Mouse (Mus musculus): ENCODE data around the gene Hsf4. TPM values are rescaled to one million over a fixed set of nuclear protein-coding genes. Genes with fewer than 3 reads are reported as not detected.

The Hsf4 gene
- total and polyA plus RNA-seq, 2 experiments from 2014 or later, result 0.30 to 0.90 TPM

GRCm38 (mm10) chr8:105292471-105292870 is 22.9 kb downstream of the Hsf4 start:
- no peak overlapping the region for H3K9ac ChIP-seq
- no peak for TF ChIP-seq CTCF (IDR thresholded peaks at IDR 0.05; ENCODE audit: low read depth)
- no peaks in the 10 kb centered on the region for H3K9me3 ChIP-seq (ENCODE audit: low read length)
- peaks cover 17% of the 10 kb centered on the region for H3K4me1 ChIP-seq (ENCODE audit: insufficient read depth)
- ATAC-seq (no peak), DNase-seq (no peak)
- H3K27me3 ChIP-seq (ENCODE audit: insufficient read depth, low read length), result no peaks in the 10 kb centered on the region
- H3K36me3 ChIP-seq (ENCODE audit: insufficient read depth), result no peaks in the 10 kb centered on the region
- WGBS, result 87% methylated on average over 7 of the region's 7 CpGs
- no peak overlapping the region for H3K4me2 ChIP-seq (ENCODE audit: low read depth)
- H3K27ac ChIP-seq (ENCODE audit: low read depth, low read length), result no peak overlapping the region
- H3K4me3 ChIP-seq (ENCODE audit: low read depth, low read length), result no peak overlapping the region

- Histone ChIP-seq H3K27ac (ENCODE audit: low read depth, low read length) (no peak overlapping the region), H3K36me3 (ENCODE audit: insufficient read depth) (no peaks in the 10 kb centered on the region), H3K27me3 (ENCODE audit: insufficient read depth, low read length) (no peaks in the 10 kb centered on the region), H3K9me3 (ENCODE audit: low read length) (no peaks in the 10 kb centered on the region), H3K4me3 (ENCODE audit: low read depth, low read length) (no peak overlapping the region), H3K4me1 (ENCODE audit: insufficient read depth) (peaks cover 16% of the 10 kb centered on the region), H3K4me2 (ENCODE audit: low read depth) (no peak overlapping the region), H3K9ac (no peak overlapping the region)
- DNase-seq (no peak), ATAC-seq (no peak)
- TF ChIP-seq CTCF (IDR thresholded peaks at IDR 0.05; ENCODE audit: low read depth), result no peak
- WGBS, result 74% methylated on average over 19 of the region's 19 CpGs
These were observed 23.8 kb downstream of the Hsf4 start for GRCm38 (mm10) chr8:105293405-105293804.

- Histone ChIP-seq H3K9ac (no peak overlapping the region), H3K27me3 (ENCODE audit: insufficient read depth, low read length) (no peaks in the 10 kb centered on the region), H3K4me2 (ENCODE audit: low read depth) (no peak overlapping the region), H3K4me3 (ENCODE audit: low read depth, low read length) (no peak overlapping the region), H3K4me1 (ENCODE audit: insufficient read depth) (peaks cover 22% of the 10 kb centered on the region), H3K27ac (ENCODE audit: low read depth, low read length) (no peak overlapping the region), H3K36me3 (ENCODE audit: insufficient read depth) (peaks cover under 1% of the 10 kb centered on the region), H3K9me3 (ENCODE audit: low read length) (no peaks in the 10 kb centered on the region)
- no peak for TF ChIP-seq CTCF (IDR thresholded peaks at IDR 0.05; ENCODE audit: low read depth)
- ATAC-seq (no peak), DNase-seq (no peak)
- 61% methylated on average over 9 of the region's 9 CpGs for WGBS
These were observed 25.2 kb downstream of the Hsf4 start for GRCm38 (mm10) chr8:105294776-105295175.

GRCm38 (mm10) chr8:105295256-105295655 is 25.7 kb downstream of the Hsf4 start:
- Histone ChIP-seq H3K9ac (no peak overlapping the region), H3K4me2 (ENCODE audit: low read depth) (no peak overlapping the region), H3K4me3 (ENCODE audit: low read depth, low read length) (no peak overlapping the region), H3K9me3 (ENCODE audit: low read length) (no peaks in the 10 kb centered on the region), H3K36me3 (ENCODE audit: insufficient read depth) (peaks cover 5% of the 10 kb centered on the region), H3K4me1 (ENCODE audit: insufficient read depth) (peaks cover 19% of the 10 kb centered on the region), H3K27me3 (ENCODE audit: insufficient read depth, low read length) (no peaks in the 10 kb centered on the region), H3K27ac (ENCODE audit: low read depth, low read length) (no peak overlapping the region)
- ATAC-seq (no peak), DNase-seq (no peak)
- no peak for TF ChIP-seq CTCF (IDR thresholded peaks at IDR 0.05; ENCODE audit: low read depth)
- WGBS, result 72% methylated on average over 11 of the region's 11 CpGs

DNA sequence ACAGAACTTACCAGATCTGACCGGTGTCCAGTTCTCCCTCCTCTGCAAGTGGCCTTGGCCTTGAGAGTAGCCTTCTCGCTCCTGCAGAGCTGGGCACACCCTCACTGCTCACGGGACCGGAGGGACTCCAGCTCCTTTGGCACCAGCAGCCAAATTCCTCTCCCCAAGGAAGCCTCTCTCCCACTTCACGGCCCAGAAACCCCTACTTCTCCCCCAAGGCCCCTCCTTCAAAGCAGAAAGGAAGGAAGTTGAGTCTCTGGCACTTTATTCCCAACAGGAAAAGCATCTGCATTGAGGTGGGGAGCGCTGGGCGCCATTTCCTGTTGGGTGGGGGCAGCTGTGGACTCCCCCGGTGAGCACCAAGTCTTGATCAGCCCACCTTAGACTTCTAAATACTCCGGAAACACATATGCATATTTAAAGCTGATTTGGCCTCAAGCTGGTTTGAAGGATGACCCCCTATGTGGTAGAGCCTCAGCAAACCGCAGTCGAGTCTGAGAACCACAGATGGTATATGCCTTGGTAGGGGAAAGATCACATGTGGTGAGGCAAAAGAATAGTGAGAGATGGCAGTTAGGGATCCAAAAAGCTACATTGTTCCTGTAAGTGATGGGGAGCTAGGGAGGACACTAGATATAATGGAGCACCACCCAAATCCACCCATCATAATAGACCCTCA is 26.4 kb downstream of the Hsf4 start, which contains the start of gene Exoc3l:
TSS of gene Exoc3l (minus strand) at position 207 of the 679 bp plus-strand sequence.
- WGBS, result 76% methylated on average over 11 of the region's 11 CpGs

DNA sequence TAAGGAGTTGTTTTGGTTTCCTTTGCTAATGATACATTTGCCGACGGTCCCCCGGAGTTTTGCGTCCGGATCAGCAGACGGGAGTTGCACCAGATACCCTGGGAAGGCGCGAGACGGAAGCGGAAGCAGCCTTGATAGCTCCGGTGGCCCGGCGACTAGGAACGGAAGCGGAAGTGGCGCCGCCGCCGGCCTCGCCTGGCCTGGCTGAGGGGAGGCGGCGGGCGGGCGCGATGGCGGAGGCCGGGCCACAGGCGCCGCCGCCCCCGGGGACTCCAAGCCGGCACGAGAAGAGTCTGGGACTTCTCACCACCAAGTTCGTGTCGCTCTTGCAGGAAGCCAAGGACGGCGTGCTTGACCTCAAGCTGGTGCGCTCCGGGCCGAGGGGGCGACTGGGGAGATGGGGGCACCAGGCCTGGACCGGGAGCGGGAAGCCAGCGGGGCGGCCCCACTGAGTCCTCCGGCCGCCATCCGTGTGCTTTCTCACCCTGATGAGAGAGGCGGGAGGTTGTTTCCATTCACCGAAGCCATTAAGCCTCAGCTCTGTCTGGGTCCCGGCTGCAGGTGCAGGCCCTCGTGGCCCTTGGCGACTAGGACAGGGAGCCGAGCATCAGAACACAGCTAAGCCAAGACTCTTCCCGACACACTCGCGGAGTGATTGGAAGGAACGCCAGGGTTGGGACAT is 28.1 kb downstream of the Hsf4 start, which contains the start of gene E2f4:
TSS of gene E2f4 (plus strand) at position 153 of the 682 bp plus-strand sequence.
- H3K9ac ChIP-seq, result peak within 1 kb of the TSS; percentile 95
- H3K4me2 ChIP-seq (ENCODE audit: low read depth), result peak within 1 kb of the TSS; percentile 89
- ATAC-seq (peak; percentile 97), DNase-seq (peak; percentile 93)
- H3K27me3 ChIP-seq (ENCODE audit: insufficient read depth, low read length), result no peaks in the 10 kb centered on the region
- H3K4me3 ChIP-seq (ENCODE audit: low read depth, low read length), result peak within 1 kb of the TSS; percentile 96
- 0 out of 2 replicates have a peak, but pooled peaks cover 9% of the 10 kb centered on the region for H3K4me1 ChIP-seq (ENCODE audit: insufficient read depth)
- no peaks in the 10 kb centered on the region for H3K9me3 ChIP-seq (ENCODE audit: low read length)
- H3K36me3 ChIP-seq (ENCODE audit: insufficient read depth), result peaks cover 27% of the 10 kb centered on the region
- TF ChIP-seq CTCF (IDR thresholded peaks at IDR 0.05; ENCODE audit: low read depth), result no peak
- H3K27ac ChIP-seq (ENCODE audit: low read depth, low read length), result peak within 1 kb of the TSS; percentile 75
- under 1% methylated on average over 58 of the region's 58 CpGs for WGBS

More for the DNA sequence above, 26.4 kb downstream of the Hsf4 start, which contains the start of gene Exoc3l:
- peak within 1 kb of the TSS; percentile 89; the same call in 1 of the 2 replicates for H3K4me2 ChIP-seq (ENCODE audit: low read depth)
- peaks cover 11% of the 10 kb centered on the region; the same call in 1 of the 2 replicates for H3K4me1 ChIP-seq (ENCODE audit: insufficient read depth)
- H3K9ac ChIP-seq, result no peak within 1 kb of the TSS; the same call in 1 of the 2 replicates
- peaks cover 13% of the 10 kb centered on the region for H3K36me3 ChIP-seq (ENCODE audit: insufficient read depth)
- no peaks in the 10 kb centered on the region for H3K9me3 ChIP-seq (ENCODE audit: low read length)
- ATAC-seq (no peak), DNase-seq (no peak)
- H3K27me3 ChIP-seq (ENCODE audit: insufficient read depth, low read length), result no peaks in the 10 kb centered on the region
- no peak within 1 kb of the TSS for H3K27ac ChIP-seq (ENCODE audit: low read depth, low read length)
- no peak for TF ChIP-seq CTCF (IDR thresholded peaks at IDR 0.05; ENCODE audit: low read depth)
- no peak within 1 kb of the TSS for H3K4me3 ChIP-seq (ENCODE audit: low read depth, low read length)

All from forebrain, postnatal 0 days (tissue).